Mouse (Mus musculus) liver, adult 2 months (tissue): ENCODE results near the gene Mtch1.

Experiments used
- CTCF ChIP-seq: fragments of 200-500 bp; IDR thresholded peaks from 2 replicates; pipeline ENCODE4 v1.5.1; 2011; ENCODE audit warnings: low read depth, low read length, control low read depth
- POLR2A ChIP-seq: fragments of 200-500 bp; IDR thresholded peaks from 2 replicates; pipeline ENCODE4 v1.6.1; 2011; ENCODE audit warnings: low read length, control low read depth; ENCODE audit not compliant: insufficient read depth; ENCODE audit errors: extremely low read depth

DNA sequence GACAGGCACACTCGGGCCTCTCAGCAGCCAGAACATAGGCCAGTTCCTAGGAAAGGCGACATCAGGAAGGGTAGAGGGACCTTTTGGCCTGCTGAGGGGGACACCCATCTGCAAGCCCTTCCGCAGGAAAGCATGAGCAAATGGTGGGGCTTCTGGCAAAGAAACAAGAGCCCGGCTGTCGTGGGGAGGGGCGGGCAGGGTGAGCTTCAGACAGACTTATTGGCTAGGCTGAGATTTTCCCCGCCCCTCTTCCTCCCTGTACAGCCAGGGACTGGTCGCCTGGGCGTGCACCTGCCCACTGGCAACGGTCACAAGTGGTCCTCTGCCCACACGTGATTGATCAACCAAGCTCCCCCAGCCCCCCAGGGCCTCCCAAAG, 8.7 kb upstream of the Mtch1 start:
- TF ChIP-seq POLR2A, result no peak
- TF ChIP-seq CTCF, result no peak
